Mouse (Mus musculus): Measurements from ENCODE around the gene Scamp2. TPM values are rescaled to one million over a fixed set of nuclear protein-coding genes. Genes with fewer than 3 reads are reported as not detected.
A peak's percentile ranks its signal among the peaks of the same experiment; 100 is the strongest.

Scamp2 gene
- polyA plus RNA-seq, 1 experiment from 2014 or later = 53.3 TPM

DNA sequence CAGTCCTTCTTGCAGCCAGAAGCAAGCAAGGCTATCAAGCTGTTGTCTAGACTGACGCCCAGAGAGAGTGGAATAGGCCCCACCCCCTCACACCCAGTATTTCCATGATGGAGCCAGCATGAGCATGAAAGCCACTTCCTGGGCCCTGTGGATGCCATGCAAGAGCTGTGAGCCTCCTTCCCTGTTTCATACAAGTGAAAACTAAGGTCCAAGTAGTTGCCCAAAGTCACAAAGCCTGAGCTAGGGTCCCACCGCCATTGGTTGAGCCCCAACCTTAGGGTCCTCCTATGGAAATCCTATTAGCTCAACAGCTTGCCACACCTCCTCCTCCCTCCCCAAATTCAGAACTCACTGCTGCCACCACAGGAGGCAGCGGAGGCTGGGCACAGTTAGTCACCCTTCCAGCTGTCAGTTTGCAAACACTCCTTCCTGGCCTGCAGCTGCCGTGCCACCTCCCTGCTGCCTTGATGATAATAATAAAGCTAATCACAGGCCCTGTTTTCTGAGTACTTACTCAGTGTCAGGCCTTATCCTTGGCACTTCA, 72.8 kb downstream of the Scamp2 start:
- peaks cover 10% of the 10 kb centered on the region for H3K36me3 ChIP-seq (ENCODE audit: control insufficient read depth, insufficient read depth, low read length)
- H3K27ac ChIP-seq (ENCODE audit: low read depth, low read length) = no peak overlapping the region
- ATAC-seq (replicated peaks; ENCODE audit: insufficient number of reproducible peaks, low FRiP score, low TSS enrichment) = no peak
- H3K27me3 ChIP-seq (ENCODE audit: control insufficient read depth, insufficient read depth, low read length) = no peaks in the 10 kb centered on the region
- H3K4me3 ChIP-seq (ENCODE audit: low read depth, low read length) = no peak overlapping the region
- H3K9ac ChIP-seq (ENCODE audit: low read depth, low read length) = no peak overlapping the region
- WGBS (ENCODE audit: insufficient replicate concordance) = 34% methylated on average over 4 of the region's 4 CpGs
- H3K4me2 ChIP-seq = no peak overlapping the region
- peaks cover 32% of the 10 kb centered on the region for H3K4me1 ChIP-seq (ENCODE audit: control insufficient read depth, insufficient read depth, low read length)
- H3K9me3 ChIP-seq (replicated peaks; ENCODE audit: control insufficient read depth, low read length) = no peaks in the 10 kb centered on the region

DNA sequence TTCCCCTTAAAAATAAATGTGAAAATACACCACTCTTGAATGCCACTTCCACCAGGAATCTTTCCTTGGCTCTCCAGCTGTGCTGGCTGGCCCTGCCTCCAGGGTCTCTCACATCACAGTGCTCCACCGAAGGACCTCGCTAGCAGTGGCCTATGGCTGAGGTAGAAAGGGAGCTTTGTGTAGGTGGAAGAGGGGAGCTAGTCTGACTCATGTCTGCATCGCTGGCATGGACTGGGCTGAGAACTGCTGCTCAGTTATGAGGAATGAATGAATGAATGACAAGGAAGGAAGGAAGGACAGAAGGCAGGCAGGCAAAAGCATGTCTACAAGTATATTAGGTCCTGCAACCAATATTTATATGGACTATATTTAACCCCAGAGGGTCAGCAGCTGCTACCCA, 76.5 kb downstream of the Scamp2 start:
- Histone ChIP-seq H3K4me3 (ENCODE audit: low read depth, low read length) (no peak overlapping the region), H3K27ac (ENCODE audit: low read depth, low read length) (peak overlapping the region; percentile 85), H3K4me1 (ENCODE audit: control insufficient read depth, insufficient read depth, low read length) (peaks cover 66% of the 10 kb centered on the region), H3K36me3 (ENCODE audit: control insufficient read depth, insufficient read depth, low read length) (peaks cover 3% of the 10 kb centered on the region; the same call in 1 of the 2 replicates), H3K9ac (ENCODE audit: low read depth, low read length) (peak overlapping the region; percentile 56; the same call in 1 of the 2 replicates), H3K4me2 (peak overlapping the region; percentile 52), H3K27me3 (ENCODE audit: control insufficient read depth, insufficient read depth, low read length) (no peaks in the 10 kb centered on the region), H3K9me3 (replicated peaks; ENCODE audit: control insufficient read depth, low read length) (no peaks in the 10 kb centered on the region)
- no peak for ATAC-seq (replicated peaks; ENCODE audit: insufficient number of reproducible peaks, low FRiP score, low TSS enrichment)
- 61% methylated on average over 3 of the region's 3 CpGs for WGBS (ENCODE audit: insufficient replicate concordance)

DNA sequence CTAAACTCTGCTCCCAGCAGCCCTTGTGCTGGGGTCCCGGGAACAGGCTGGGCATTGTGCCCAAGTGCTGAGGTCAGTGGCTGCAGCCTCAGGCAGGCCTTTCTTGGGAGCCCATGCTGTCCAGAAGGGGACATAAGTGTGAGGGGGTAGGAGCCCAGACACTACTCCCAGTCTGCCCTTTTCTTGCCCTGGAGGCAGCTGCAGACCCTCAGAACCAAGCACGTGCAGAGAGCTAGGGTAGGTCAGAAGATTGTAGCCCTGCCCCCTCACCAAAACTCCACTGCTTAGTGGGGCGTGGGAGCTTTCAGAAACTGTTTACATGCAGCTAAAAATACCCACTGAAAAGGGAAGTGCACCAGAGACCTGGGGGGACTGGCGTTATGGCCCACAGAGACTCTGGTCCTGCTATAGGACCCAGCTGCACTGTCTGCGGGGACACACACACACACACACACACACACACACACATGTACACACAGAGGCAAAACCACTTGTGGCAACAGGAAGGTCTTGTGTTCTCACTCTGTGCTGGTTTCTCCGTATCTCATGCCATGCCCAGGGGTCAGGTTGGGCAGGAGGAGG, 77.1 kb downstream of the Scamp2 start:
- Histone ChIP-seq H3K4me1 (ENCODE audit: control insufficient read depth, insufficient read depth, low read length) (peaks cover 69% of the 10 kb centered on the region), H3K27ac (ENCODE audit: low read depth, low read length) (peak overlapping the region; percentile 85), H3K9me3 (replicated peaks; ENCODE audit: control insufficient read depth, low read length) (no peaks in the 10 kb centered on the region), H3K4me2 (peak overlapping the region; percentile 52), H3K9ac (ENCODE audit: low read depth, low read length) (peak overlapping the region; percentile 56), H3K27me3 (ENCODE audit: control insufficient read depth, insufficient read depth, low read length) (no peaks in the 10 kb centered on the region), H3K36me3 (ENCODE audit: control insufficient read depth, insufficient read depth, low read length) (peaks cover 3% of the 10 kb centered on the region; the same call in 1 of the 2 replicates), H3K4me3 (ENCODE audit: low read depth, low read length) (no peak overlapping the region)
- no peak for ATAC-seq (replicated peaks; ENCODE audit: insufficient number of reproducible peaks, low FRiP score, low TSS enrichment)
- WGBS (ENCODE audit: insufficient replicate concordance) = 17% methylated on average over 6 of the region's 6 CpGs

Other genes starting within 250 kb of the Scamp2 start
- 18.7 and 21.8 TPM in 2 replicates for gene Ppcdc, start 120.8 kb upstream of the Scamp2 start, polyA plus RNA-seq (2014; fragmentation: Nextera tagmentation; extraction: Ambion mirVana)
- gene Scamp5, start 92.9 kb upstream of the Scamp2 start, polyA plus RNA-seq (2014; fragmentation: Nextera tagmentation; extraction: Ambion mirVana) = 5.8 and 7.9 TPM in 2 replicates
- gene Rpp25, start 56.9 kb upstream of the Scamp2 start, polyA plus RNA-seq (2014; fragmentation: Nextera tagmentation; extraction: Ambion mirVana) = 16.3 and 17.1 TPM in 2 replicates
- 1,178 and 1,213 TPM in 2 replicates for gene Cox5a, start 39.7 kb upstream of the Scamp2 start, polyA plus RNA-seq (2014; fragmentation: Nextera tagmentation; extraction: Ambion mirVana)
- gene Fam219b, start 23.4 kb upstream of the Scamp2 start, polyA plus RNA-seq (2014; fragmentation: Nextera tagmentation; extraction: Ambion mirVana) = 12.1 and 12.6 TPM in 2 replicates
- gene Mpi, start 8.2 kb upstream of the Scamp2 start, polyA plus RNA-seq (2014; fragmentation: Nextera tagmentation; extraction: Ambion mirVana) = 67.5 and 76.1 TPM in 2 replicates
- 10.0 and 12.4 TPM in 2 replicates for gene Ulk3, start 28.5 kb downstream of the Scamp2 start, polyA plus RNA-seq (2014; fragmentation: Nextera tagmentation; extraction: Ambion mirVana)
- gene Cplx3, start 45.3 kb downstream of the Scamp2 start, polyA plus RNA-seq (2014; fragmentation: Nextera tagmentation; extraction: Ambion mirVana) = not detected in 2 replicates
- not detected in 2 replicates for gene Lman1l, start 59.8 kb downstream of the Scamp2 start, polyA plus RNA-seq (2014; fragmentation: Nextera tagmentation; extraction: Ambion mirVana)
- gene Csk, start 92.7 kb downstream of the Scamp2 start, polyA plus RNA-seq (2014; fragmentation: Nextera tagmentation; extraction: Ambion mirVana) = 15.9 and 18.6 TPM in 2 replicates
- not detected in 2 replicates for gene Cyp1a2, start 122.8 kb downstream of the Scamp2 start, polyA plus RNA-seq (2014; fragmentation: Nextera tagmentation; extraction: Ambion mirVana)
- gene Cyp1a1, start 127.0 kb downstream of the Scamp2 start, polyA plus RNA-seq (2014; fragmentation: Nextera tagmentation; extraction: Ambion mirVana) = not detected in 2 replicates
- gene Edc3, start 147.6 kb downstream of the Scamp2 start, polyA plus RNA-seq (2014; fragmentation: Nextera tagmentation; extraction: Ambion mirVana) = 14.3 and 15.5 TPM in 2 replicates
- gene Clk3, start 204.9 kb downstream of the Scamp2 start, polyA plus RNA-seq (2014; fragmentation: Nextera tagmentation; extraction: Ambion mirVana) = 64.2 and 73.5 TPM in 2 replicates